Mouse (Mus musculus) inflammation-experienced regulatory T-cells (primary cell): ENCODE results near the gene Loxl3. TPM values are rescaled to one million over a fixed set of nuclear protein-coding genes. Genes with fewer than 3 reads are reported as not detected.

Experiments used
- polyA plus RNA-seq, 2 experiments: library from polyadenylated mRNA; unstranded; fragments of 100-300 nt; shearing (Covaris generic); gene quantifications; one replicate each; pipeline ENCODE4 v1.2.1; 2017

The Loxl3 gene
- 1 to 10 TPM in 1 of 2 experiments, under 1 TPM in 1; 0.45 to 1.5 TPM for polyA plus RNA-seq

DNA sequence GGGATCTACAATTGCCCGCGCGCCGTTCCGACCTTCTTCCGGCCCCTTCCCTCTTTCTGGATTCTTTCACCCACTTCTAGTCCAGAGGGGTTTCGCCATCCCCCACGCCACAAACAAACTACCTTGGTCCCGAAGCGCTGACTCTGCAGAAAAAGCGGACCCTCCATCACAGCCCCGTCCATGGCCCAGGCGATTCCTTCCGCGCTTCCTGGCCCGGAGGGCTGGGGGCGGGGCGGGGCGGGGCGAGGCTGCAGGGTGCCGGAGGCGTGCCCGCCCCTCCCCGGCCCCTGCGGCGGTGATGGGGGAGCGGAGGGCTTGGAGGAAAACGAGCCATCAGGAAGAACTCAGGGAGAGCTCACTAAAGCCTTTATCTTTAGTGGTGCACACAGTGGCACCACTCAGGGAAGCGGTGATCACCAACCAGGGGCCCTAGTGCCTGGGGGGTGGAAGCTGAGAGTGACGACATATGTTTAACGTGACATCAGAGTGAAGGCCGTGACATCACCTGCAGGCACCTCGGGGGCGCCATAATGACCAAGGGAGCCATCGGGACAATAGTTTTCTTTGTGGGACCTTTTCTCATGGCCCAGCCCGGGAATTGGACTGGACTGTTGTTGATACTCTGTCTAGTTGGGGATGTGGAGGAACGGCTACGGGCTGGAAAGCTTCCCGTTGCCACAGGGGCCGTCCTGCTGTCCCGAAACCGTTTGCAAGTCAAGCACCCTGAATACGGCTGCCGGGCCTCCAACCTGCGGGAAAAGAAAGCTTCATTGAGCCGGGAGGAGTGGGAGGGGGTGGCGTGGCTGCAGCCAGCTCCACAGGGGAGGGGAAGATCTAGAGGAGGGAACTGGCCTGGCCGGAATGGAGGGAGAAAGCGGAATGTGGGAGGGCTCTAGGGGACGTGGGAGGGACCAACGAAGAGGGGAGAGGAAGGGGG, at the start of gene Loxl3, which contains the start of gene Dok1:
Loxl3 (plus strand) TSS at position 925 of the 937 bp plus-strand sequence.
Dok1 (minus strand) TSS at position 223 of the 937 bp plus-strand sequence.

DNA sequence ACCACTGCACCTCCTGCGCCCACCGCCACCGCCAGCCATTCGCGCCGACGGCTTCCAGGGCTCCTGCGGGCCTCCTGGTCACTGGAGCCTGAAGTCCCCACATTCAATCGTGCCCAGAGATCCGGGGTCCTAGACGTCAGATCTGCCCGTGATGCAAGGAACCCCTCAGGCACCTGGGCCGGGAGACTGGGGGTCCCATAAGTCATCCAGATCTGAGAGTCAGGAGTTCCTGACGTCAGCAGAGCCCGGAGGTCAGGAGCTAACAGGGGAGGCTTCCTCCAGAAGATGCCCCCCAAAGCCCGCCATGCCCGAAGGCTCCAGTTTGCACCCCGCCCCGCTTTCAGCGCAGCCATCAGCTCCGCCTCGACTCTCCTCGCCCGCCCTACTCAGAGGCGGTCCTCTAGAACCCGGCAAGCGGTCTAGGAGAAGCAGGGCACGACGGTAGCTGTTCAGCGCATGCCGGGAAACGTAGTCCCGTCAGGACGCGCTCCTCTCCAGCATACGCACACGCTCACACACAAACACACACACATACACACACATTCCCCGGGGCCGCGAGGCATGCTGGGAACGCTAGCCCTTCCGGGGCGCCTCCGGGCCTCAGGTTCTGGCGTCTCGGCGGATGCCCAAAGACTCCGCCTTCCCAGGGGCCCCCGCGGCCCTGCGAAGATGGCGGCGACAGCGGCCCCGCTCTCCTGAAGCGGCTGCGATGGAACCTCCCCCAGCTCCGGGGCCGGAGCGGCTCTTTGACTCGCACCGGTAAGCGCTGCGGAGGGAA, 20.3 kb downstream of the Loxl3 start, which contains the start of gene Aup1:
Aup1 (plus strand) TSS at position 448 of the 778 bp plus-strand sequence.

DNA sequence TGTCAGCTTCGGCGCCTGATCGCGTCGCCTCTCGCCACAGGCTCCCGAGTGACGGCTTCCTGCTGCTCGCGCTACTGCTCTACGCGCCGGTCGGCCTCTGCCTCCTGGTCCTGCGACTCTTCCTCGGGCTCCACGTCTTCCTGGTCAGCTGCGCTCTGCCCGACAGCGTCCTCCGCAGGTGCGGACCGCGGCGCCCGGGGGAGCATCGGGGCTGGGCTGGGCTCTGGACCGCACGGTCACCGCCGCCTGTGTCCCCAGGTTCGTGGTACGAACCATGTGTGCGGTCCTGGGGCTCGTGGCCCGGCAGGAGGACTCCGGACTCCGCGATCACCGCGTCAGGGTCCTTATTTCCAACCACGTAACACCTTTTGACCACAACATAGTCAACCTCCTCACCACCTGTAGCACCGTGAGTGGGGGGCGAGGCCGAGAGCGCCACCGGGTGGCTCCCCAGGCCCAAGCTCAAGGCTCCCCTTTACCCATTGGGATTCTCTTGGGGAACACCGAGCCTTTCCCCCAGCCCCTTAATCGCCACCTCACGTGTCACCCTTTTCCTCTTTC, 21.0 kb downstream of the Loxl3 start, which contains the start of gene Htra2:
Htra2 (minus strand) TSS at position 403 of the 561 bp plus-strand sequence.

DNA sequence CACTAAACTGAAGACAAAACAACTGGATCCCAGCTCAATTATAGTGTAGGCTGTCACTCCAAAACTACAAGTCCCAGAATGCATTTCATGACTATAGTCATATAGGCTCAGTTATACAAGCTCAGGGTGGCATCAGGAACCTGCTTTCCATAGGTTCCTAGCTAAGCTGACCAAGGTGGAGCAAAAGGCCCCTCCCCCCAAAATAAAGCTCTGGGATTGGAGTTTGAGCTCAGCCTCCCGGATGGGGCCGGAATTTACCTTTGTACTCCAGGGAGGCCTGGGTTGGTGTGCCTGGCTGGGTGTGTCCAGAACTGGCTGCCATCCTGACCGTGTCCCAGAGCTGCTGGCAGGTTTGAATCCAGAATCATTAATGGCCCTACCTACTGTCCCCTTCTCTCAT, 23.8 kb downstream of the Loxl3 start, which contains the start of gene Dqx1:
Dqx1 (plus strand) TSS at position 55 of the 400 bp plus-strand sequence.

DNA sequence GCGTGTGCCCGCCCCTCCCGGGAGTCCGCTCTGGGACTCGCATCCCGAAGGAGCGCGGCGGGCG, 36.1 kb downstream of the Loxl3 start, which contains the start of gene Tlx2:
Tlx2 (minus strand) TSS at position 47 of the 64 bp plus-strand sequence.

DNA sequence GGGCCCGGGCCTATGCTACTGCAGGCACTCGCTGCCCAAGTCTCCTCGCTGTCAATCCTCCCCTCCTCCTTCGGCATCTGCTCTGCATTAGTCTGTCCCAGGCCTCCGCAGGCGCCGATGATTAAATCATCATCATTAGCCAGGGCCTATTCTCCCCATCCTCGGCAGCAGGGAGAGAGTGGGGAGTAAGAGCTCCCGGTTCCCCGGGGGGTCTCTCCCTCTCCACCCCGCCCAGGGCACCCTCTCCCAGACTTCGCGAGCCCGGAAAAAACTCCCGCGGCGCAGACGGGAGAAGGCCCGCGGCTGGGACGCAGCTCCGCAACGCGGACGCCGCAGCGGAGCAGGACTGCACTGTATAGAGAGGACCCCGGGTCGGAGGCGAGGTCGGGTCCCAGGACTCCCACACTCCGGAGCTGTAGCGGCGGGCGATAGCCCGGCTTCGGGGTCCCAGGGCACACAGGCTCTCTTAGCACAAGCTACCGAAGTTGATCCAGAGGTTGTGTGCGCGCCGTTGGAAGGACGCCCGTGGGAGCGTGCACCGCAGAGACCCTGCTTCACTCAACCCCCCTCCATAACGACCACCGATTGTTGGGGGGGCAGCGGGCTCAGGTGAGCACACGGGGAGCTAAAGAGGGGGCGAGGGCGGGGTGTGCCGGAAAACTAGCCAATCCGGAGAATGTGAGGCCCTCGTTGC, 43.8 kb downstream of the Loxl3 start, which contains the start of gene Pcgf1:
Pcgf1 (plus strand) TSS at position 240 of the 694 bp plus-strand sequence.

DNA sequence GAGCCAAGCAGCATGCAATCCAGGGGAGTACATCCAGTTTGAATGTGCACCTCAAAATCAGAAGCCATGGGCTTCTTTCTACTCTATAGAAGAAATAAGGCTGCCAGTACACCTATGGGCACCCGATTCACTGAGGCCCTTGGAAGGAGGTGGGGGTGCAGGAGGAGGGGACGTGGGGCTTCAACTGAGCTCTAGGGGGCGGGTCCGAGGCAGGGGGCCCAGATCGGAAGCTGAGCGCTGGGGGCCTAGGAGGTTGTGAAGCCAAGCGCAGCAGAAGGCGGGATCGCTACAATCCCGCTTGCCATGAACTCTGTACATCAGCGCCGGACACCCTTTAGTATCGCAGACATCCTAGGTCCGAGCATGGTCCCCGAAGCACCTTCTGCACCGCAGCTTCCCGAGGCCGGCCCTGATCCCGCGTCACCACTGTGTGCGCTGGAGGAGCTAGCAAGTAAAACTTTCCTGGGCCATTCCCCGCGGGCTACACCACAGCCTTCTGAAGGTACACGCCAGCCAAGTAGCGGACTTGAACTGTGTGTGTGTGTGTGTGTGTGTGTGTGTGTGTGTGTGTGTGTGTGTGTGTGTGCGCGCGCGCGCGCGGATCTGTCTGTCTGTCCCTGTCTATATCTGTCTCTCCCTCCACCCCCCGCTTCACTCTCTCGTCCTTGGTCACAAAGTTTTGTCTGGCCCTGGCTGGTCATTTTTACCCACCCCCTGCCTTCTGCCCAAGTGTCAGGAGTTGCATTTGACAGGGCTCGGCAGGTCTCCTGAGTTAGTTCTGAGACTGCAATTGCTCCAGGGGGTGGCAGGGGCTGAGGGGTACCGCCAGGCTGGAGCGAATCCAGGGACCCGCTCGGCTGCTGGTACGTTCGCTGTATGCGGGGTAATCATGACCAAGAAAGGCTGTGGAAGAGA, 52.4 kb downstream of the Loxl3 start, which contains the start of gene Lbx2:
Lbx2 (plus strand) TSS at position 247 of the 915 bp plus-strand sequence.

DNA sequence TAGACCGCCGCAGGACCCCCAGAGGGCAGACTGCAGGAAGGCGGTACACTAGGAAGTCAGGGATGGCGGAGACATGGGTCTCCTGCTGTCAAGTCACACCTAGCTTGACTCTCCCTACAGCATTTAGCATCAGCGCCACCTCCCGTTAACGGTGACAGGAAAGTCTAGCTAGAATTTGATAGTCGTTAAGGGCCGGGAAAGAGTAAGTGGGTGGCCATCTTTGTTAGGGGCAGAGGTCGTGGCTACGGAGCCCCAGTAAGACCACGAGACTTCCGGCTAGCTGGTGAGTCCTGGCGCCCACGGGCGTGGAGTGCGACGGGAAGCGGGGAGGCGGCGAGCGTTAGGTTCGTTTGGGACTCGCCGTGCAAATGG, 67.3 kb downstream of the Loxl3 start, which contains the start of the genes Ccdc142 and Gm42688:
Ccdc142 (plus strand) TSS at position 286 of the 372 bp plus-strand sequence.
Gm42688 (plus strand) TSS at position 302 of the 372 bp plus-strand sequence.

Other genes starting within 250 kb of the Loxl3 start
- 10 to 100 TPM in 1 of 2 experiments, 1 to 10 TPM in 1; 7.1 to 20.7 TPM for gene Sema4f, start 94.4 kb upstream of the Loxl3 start, polyA plus RNA-seq
- gene M1ap, start 87.3 kb upstream of the Loxl3 start, polyA plus RNA-seq: 1 to 10 TPM in 1 of 2 experiments, under 1 TPM in 1; 0.43 to 1.6 TPM
- gene Dok1, start 702 bp upstream of the Loxl3 start, polyA plus RNA-seq: 10 to 100 TPM; 36.1 to 52.2 TPM
- gene Aup1, start 20.3 kb downstream of the Loxl3 start, polyA plus RNA-seq: 100 to 1,000 TPM; 515 to 545 TPM
- 10 to 100 TPM; 65.2 to 79.9 TPM for gene Htra2, start 21.1 kb downstream of the Loxl3 start, polyA plus RNA-seq
- 1 to 10 TPM; 4.0 to 5.2 TPM for gene Dqx1, start 23.7 kb downstream of the Loxl3 start, polyA plus RNA-seq
- 1 to 10 TPM in 1 of 2 experiments, not detected in 1; 1.1 TPM for gene Tlx2, start 36.1 kb downstream of the Loxl3 start, polyA plus RNA-seq
- gene Pcgf1, start 43.7 kb downstream of the Loxl3 start, polyA plus RNA-seq: 10 to 100 TPM; 43.3 to 49.9 TPM
- under 1 TPM in 1 of 2 experiments, not detected in 1; 0.71 TPM for gene Lbx2, start 52.2 kb downstream of the Loxl3 start, polyA plus RNA-seq
- gene Ccdc142, start 67.4 kb downstream of the Loxl3 start, polyA plus RNA-seq: 10 to 100 TPM in 1 of 2 experiments, 1 to 10 TPM in 1; 6.6 to 25.0 TPM
- 10 to 100 TPM; 12.7 to 25.2 TPM for gene Gm42688, start 67.4 kb downstream of the Loxl3 start, polyA plus RNA-seq
- gene Mrpl53, start 74.9 kb downstream of the Loxl3 start, polyA plus RNA-seq: 10 to 100 TPM; 52.5 to 67.4 TPM
- gene Mogs, start 81.3 kb downstream of the Loxl3 start, polyA plus RNA-seq: 100 to 1,000 TPM; 137 to 144 TPM
- 10 to 100 TPM; 70.7 to 97.0 TPM for gene Wbp1, start 87.4 kb downstream of the Loxl3 start, polyA plus RNA-seq
- 10 to 100 TPM; 44.9 to 52.2 TPM for gene Ino80b, start 91.3 kb downstream of the Loxl3 start, polyA plus RNA-seq
- 1 to 10 TPM in 1 of 2 experiments, under 1 TPM in 1; 0.61 to 1.1 TPM for gene Rtkn, start 101.3 kb downstream of the Loxl3 start, polyA plus RNA-seq
- under 1 TPM in 1 of 2 experiments, not detected in 1; 0.35 TPM for gene Wdr54, start 122.2 kb downstream of the Loxl3 start, polyA plus RNA-seq
- gene 1700003E16Rik, start 122.2 kb downstream of the Loxl3 start, polyA plus RNA-seq: not detected
- 100 to 1,000 TPM in 1 of 2 experiments, 10 to 100 TPM in 1; 65.2 to 105 TPM for gene Dctn1, start 131.7 kb downstream of the Loxl3 start, polyA plus RNA-seq
- gene Slc4a5, start 185.7 kb downstream of the Loxl3 start, polyA plus RNA-seq: under 1 TPM; 0.48 to 0.61 TPM